Mouse (Mus musculus) midbrain, postnatal 0 days (tissue): ENCODE measurements around the gene Spaca7. TPM values are rescaled to one million over a fixed set of nuclear protein-coding genes. Genes with fewer than 3 reads are reported as not detected.

Experiments
- ATAC-seq: fragments of 200-750 bp; cut with Nextera tagmentation; 2 replicates; pipeline ENCODE4 v1.8.0; 2017; ENCODE audit warnings: moderate number of reproducible peaks, mild to moderate bottlenecking, moderate TSS enrichment, moderate library complexity; ENCODE audit not compliant: low FRiP score
- DNase-seq: peaks from one replicate; pipeline ENCODE4 v3.0.0-alpha.2; 2015; ENCODE audit warnings: low spot score
- H3K27ac ChIP-seq: fragments of 300-500 bp; sonication (generic); 2 replicates; pipeline ENCODE4 v1.5.1; 2014; ENCODE audit warnings: low read depth, mild to moderate bottlenecking, low read length, mixed read lengths
- H3K27me3 ChIP-seq: fragments of 300-500 bp; sonication (generic); 2 replicates; pipeline ENCODE4 v1.6.1; 2014; ENCODE audit warnings: low read length, control low read depth, mixed read lengths; ENCODE audit not compliant: insufficient read depth
- H3K36me3 ChIP-seq: fragments of 300-500 bp; sonication (generic); 2 replicates; pipeline ENCODE4 v1.6.1; 2014; ENCODE audit warnings: low read length, control low read depth, mixed read lengths; ENCODE audit not compliant: insufficient read depth
- H3K4me1 ChIP-seq: fragments of 300-500 bp; sonication (generic); 2 replicates; pipeline ENCODE4 v1.6.1; 2014; ENCODE audit warnings: mild to moderate bottlenecking, control low read depth, antibody characterized with exemption, low read length, mixed read lengths; ENCODE audit not compliant: insufficient read depth
- H3K4me2 ChIP-seq: fragments of 300-500 bp; sonication (generic); 2 replicates; pipeline ENCODE4 v1.6.1; 2014; ENCODE audit warnings: low read depth, mild to moderate bottlenecking, low read length, mixed read lengths; ENCODE audit not compliant: poor library complexity, severe bottlenecking
- H3K4me3 ChIP-seq: fragments of 300-500 bp; sonication (generic); 2 replicates; pipeline ENCODE4 v1.5.1; 2014; ENCODE audit warnings: low read depth, mild to moderate bottlenecking, low read length, moderate library complexity
- H3K9ac ChIP-seq: fragments of 300-500 bp; sonication (generic); replicated peaks from 2 replicates; pipeline ENCODE4 v1.6.1; 2014; ENCODE audit warnings: mild to moderate bottlenecking, low read length, moderate library complexity, mixed read lengths; ENCODE audit not compliant: poor library complexity, severe bottlenecking
- H3K9me3 ChIP-seq: fragments of 300-500 bp; sonication (generic); 2 replicates; pipeline ENCODE4 v1.6.1; 2016; ENCODE audit warnings: low read length, control low read depth
- CTCF ChIP-seq: IDR thresholded peaks from 2 replicates; pipeline ENCODE4 v1.5.1; 2016; ENCODE audit warnings: antibody characterized with exemption, mild to moderate bottlenecking
- WGBS: fragments of 180-500 bp; shearing (Covaris S2); extraction: QIAGEN DNeasy Blood & Tissue Kit; methylation state at CpG from one replicate; pipeline ENCODE4 v1.1.7; 2014; 5-methylcytosine and 5-hydroxymethylcytosine counted together
- polyA plus RNA-seq: library from polyadenylated mRNA; unstranded; fragments of >200 nt; fragmentation: Nextera tagmentation; extraction: Ambion mirVana; gene quantifications from 2 replicates; pipeline ENCODE4 v1.2.1, GENCODE M21; 2015
- total RNA-seq: library from RNA; depleted of rRNA; stranded (reverse); fragments of >200 nt; gene quantifications from 2 replicates; pipeline ENCODE4 v1.2.3, GENCODE M21; 2014; rRNA removed

Spaca7 gene
- total and polyA plus RNA-seq, 2 experiments from 2014 or later: not detected

DNA sequence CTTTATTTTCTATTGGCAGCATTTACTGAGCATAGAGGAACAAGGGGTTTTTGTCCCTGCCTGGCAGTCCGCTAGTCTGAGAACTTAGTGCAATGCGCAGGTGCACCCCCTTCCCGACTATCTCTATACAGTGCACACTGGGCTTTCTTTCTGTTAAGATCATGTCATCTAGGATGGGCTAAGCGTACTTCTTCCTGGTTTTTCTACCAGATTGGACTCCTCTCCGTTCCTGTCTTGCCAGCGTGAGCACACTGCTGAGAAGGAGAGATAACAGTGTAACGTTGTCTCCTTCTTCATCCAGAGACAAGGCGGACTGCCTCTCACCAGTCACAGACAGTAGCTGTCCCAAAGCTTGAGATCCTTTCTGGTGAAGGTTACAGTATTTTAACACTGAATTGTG, 71.5 kb downstream of the Spaca7 start:
- Histone ChIP-seq H3K36me3 (peaks cover 32% of the 10 kb centered on the region), H3K27ac (no peak overlapping the region), H3K27me3 (no peaks in the 10 kb centered on the region), H3K4me3 (no peak overlapping the region), H3K4me2 (no peak overlapping the region), H3K9ac (no peak overlapping the region), H3K9me3 (no peaks in the 10 kb centered on the region), H3K4me1 (no peaks in the 10 kb centered on the region)
- ATAC-seq (no peak), DNase-seq (no peak)
- WGBS: 91% methylated on average over 8 of the region's 8 CpGs
- TF ChIP-seq CTCF: no peak

DNA sequence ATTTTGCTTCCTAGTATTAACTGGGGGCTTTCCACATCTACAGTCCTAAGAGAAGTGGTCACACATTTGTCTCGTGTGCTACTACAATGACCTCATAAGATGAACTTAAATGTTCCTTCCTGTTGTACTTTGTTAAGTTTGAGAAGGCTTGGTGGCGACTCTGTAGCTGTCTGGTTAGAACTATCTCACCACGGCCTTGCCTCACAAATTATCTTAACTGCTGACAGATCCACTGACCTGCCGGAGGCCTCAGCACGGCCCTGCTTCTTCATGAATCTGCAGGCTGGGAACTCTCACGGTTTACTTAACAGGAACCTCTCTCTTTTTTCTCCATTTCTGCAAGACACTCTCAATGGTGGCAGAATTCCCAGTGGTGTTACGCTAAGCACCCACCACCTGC, 72.1 kb downstream of the Spaca7 start:
- H3K4me2 ChIP-seq: no peak overlapping the region
- H3K9ac ChIP-seq: no peak overlapping the region
- TF ChIP-seq CTCF: peak; percentile 29; the same call in 1 of the 2 replicates
- WGBS: 84% methylated on average over 7 of the region's 7 CpGs
- no peak overlapping the region for H3K27ac ChIP-seq
- H3K9me3 ChIP-seq: no peaks in the 10 kb centered on the region
- DNase-seq (no peak), ATAC-seq (no peak)
- H3K4me3 ChIP-seq: no peak overlapping the region
- H3K36me3 ChIP-seq: peaks cover 32% of the 10 kb centered on the region
- H3K27me3 ChIP-seq: no peaks in the 10 kb centered on the region
- H3K4me1 ChIP-seq: no peaks in the 10 kb centered on the region

DNA sequence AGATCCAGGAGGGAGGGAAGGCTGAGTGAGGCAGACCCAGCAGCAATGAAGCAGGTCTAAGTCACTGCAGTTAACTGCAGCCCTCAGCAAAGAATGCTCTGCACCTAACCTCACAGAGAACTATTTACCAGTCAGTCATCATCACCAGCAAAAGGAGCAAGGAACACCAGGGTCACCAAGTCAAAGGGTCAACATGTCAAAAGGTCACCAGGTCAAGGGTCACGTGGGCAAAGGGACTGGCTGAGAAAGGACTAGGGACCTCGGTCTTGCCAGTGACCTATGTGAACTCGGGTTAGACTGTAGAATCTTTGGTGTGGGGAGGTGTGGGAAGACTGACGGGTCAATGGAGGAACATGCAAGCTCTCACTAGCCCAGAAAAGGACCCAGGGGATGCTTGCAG, 73.7 kb downstream of the Spaca7 start:
- Histone ChIP-seq H3K36me3 (peaks cover 36% of the 10 kb centered on the region), H3K4me1 (no peaks in the 10 kb centered on the region), H3K9ac (no peak overlapping the region), H3K27me3 (no peaks in the 10 kb centered on the region), H3K27ac (no peak overlapping the region), H3K4me2 (no peak overlapping the region), H3K9me3 (no peaks in the 10 kb centered on the region), H3K4me3 (no peak overlapping the region)
- DNase-seq (no peak), ATAC-seq (no peak)
- no peak for TF ChIP-seq CTCF
- WGBS: 54% methylated on average over 4 of the region's 4 CpGs

DNA sequence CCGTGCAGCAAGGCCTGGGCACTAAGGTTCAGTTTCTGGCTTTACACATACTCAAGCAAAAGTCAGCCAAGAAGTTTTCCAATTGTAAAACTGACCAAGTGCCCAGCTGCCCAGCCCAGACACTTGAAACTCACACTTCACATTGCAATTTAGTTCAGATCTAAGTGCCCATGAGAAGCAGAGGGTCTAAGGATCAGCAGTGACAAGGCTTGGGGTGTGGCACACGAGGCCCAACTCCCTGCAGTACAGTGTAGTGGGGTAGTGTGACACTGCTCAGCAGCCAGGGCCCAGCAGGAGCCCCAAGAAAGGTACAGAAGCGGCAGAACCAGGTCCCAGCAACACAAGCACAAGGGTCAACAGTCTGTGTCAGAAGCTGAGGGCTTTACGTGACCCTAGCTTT, 76.1 kb downstream of the Spaca7 start:
- Histone ChIP-seq H3K27me3 (no peaks in the 10 kb centered on the region), H3K9ac (no peak overlapping the region), H3K4me3 (no peak overlapping the region), H3K36me3 (peaks cover 50% of the 10 kb centered on the region), H3K9me3 (no peaks in the 10 kb centered on the region), H3K27ac (no peak overlapping the region), H3K4me2 (no peak overlapping the region), H3K4me1 (no peaks in the 10 kb centered on the region)
- DNase-seq: no peak
- no peak for TF ChIP-seq CTCF
- WGBS: 93% methylated on average over 4 of the region's 4 CpGs
- no peak for ATAC-seq

Other genes starting within 250 kb of the Spaca7 start
- 16.8 and 17.7 TPM in 2 replicates for gene Sox1, start 177.7 kb upstream of the Spaca7 start, total RNA-seq
- gene Sox1, start 177.7 kb upstream of the Spaca7 start, polyA plus RNA-seq: 1.6 and 2.6 TPM in 2 replicates
- 36.1 and 41.7 TPM in 2 replicates for gene Tubgcp3, start 99.2 kb downstream of the Spaca7 start, total RNA-seq
- 26.0 and 26.8 TPM in 2 replicates for gene Tubgcp3, start 99.2 kb downstream of the Spaca7 start, polyA plus RNA-seq
- 43.8 and 45.9 TPM in 2 replicates for gene Atp11a, start 184.0 kb downstream of the Spaca7 start, total RNA-seq
- 10.3 and 13.8 TPM in 2 replicates for gene Atp11a, start 184.0 kb downstream of the Spaca7 start, polyA plus RNA-seq